Mouse (Mus musculus) bone marrow macrophage, adult 2 months (primary cell): Measurements from ENCODE around the gene Ep300. TPM values are rescaled to one million over a fixed set of nuclear protein-coding genes. Genes with fewer than 3 reads are reported as not detected.
"Not testable (repeated sequence)": the region's sequence is repeated elsewhere in the genome, so short reads cannot be mapped to it uniquely, and the experiment has no call there.

Experiments
- H3K27ac ChIP-seq: 2 replicates; pipeline ENCODE4 v1.5.1; 2012; ENCODE audit warnings: low read depth, low read length; ENCODE audit not compliant: insufficient read depth
- H3K4me1 ChIP-seq: 2 replicates; pipeline ENCODE4 v1.6.1; 2012; ENCODE audit warnings: low read length; ENCODE audit not compliant: control insufficient read depth, insufficient read depth
- H3K4me3 ChIP-seq: 2 replicates; pipeline ENCODE4 v1.5.1; 2012; ENCODE audit warnings: mild to moderate bottlenecking, low read length, moderate library complexity; ENCODE audit not compliant: insufficient read depth
- CTCF ChIP-seq: IDR thresholded peaks from 2 replicates; pipeline ENCODE4 v1.5.1; 2012; ENCODE audit warnings: low read depth, mild to moderate bottlenecking, low read length, moderate library complexity
- POLR2A ChIP-seq: IDR thresholded peaks from 2 replicates; pipeline ENCODE4 v1.6.1; 2012; ENCODE audit warnings: mild to moderate bottlenecking, low read depth, low read length, borderline replicate concordance
- polyA plus RNA-seq: library from polyadenylated mRNA; stranded (reverse); fragments of >200 nt; gene quantifications from 2 replicates; pipeline ENCODE4 v1.2.4, GENCODE M21; 2012; ENCODE audit not compliant: missing spikeins, insufficient read depth, insufficient read length

Ep300 gene
- polyA plus RNA-seq, 1 experiment: 72.9 TPM

DNA sequence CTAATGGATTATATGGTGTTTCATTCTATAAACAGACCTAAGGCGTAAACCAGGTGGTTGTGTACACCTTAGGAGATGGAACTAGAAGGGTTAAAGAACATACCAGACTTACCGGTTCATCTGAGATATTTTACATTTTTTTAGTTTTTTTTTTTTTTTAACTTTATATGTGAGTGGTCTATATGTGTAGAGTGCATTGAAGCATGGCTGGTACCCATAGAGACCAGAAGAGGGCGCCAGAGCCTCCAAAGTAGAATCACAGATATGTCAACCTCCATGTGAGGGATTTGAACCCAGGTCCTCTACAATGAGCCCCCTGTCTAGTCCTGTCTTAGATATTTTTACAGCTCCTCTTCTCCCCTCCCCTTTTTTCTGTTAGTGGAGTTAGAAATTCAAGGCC, 112.7 kb downstream of the Ep300 start:
- H3K4me3 ChIP-seq: no peak overlapping the region
- no peak for TF ChIP-seq POLR2A
- TF ChIP-seq CTCF: no peak
- no peak overlapping the region for H3K27ac ChIP-seq
- H3K4me1 ChIP-seq: 0 out of 2 replicates have a peak, but pooled peaks cover 4% of the 10 kb centered on the region

DNA sequence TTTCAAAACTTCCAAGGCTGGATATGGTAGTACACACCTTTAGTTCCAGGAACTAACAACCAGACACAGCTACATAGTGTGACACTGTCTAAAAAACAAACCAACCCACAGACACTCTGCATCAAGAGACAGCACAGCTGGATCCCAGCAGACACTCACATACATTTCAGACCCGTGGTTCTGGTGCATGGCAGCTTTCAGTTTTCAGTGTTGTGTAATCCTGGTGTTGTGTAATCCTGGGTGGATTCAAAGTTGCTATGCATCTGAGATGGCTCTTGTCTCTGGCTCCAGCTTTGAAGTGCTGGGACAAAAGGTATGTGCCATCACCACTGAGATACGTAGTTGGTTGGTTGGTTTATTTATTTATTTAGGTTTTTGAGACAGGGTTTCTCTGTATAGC, 113.4 kb downstream of the Ep300 start:
- no peak overlapping the region for H3K27ac ChIP-seq
- H3K4me1 ChIP-seq: 0 out of 2 replicates have a peak, but pooled peaks cover 4% of the 10 kb centered on the region
- no peak overlapping the region for H3K4me3 ChIP-seq
- TF ChIP-seq CTCF (no peak), POLR2A (no peak)

DNA sequence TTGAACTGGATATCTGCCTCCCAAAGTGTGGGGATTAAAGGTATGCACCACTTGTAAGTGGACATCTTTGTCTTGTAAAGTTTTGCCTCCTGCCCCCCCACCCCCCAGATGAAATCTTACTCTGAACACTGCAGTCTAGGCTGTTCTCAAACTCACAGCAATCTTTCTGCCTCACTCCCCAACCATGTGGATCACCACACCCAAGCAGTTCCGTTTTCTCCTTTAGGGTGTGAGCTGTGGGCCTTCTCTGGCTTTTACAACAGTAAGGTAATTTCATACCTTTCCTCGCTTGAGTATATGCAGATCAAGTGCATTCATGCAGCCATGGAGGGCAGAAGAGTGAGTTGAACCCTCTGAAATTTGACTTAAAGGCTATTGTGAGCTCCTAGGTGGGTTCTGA, 115.0 kb downstream of the Ep300 start:
- Histone ChIP-seq H3K4me3 (no peak overlapping the region), H3K27ac (no peak overlapping the region), H3K4me1 (no peaks in the 10 kb centered on the region)
- TF ChIP-seq CTCF (no peak), POLR2A (no peak)

DNA sequence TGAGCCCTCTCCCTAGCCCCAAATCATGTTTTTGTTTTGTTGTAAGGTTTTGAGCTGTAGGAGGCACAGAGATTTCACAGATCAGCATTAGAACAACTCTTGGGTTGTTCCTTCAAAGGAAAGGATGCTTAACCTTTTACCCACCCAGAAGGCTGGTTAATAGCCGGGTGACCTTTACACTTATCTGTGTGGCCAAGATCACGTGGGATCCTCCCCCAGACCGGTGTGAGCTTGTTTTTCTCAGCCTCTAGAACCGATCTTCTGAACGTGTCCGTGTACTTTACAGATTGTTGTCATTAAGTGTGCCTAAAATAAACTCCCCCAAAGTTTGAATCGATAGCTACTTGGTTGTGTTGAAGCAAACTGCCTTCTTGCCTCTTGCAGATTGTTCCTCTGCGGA, 115.5 kb downstream of the Ep300 start:
- no peak overlapping the region for H3K4me3 ChIP-seq
- H3K27ac ChIP-seq: no peak overlapping the region
- H3K4me1 ChIP-seq: no peaks in the 10 kb centered on the region
- TF ChIP-seq POLR2A: no peak
- TF ChIP-seq CTCF: no peak

DNA sequence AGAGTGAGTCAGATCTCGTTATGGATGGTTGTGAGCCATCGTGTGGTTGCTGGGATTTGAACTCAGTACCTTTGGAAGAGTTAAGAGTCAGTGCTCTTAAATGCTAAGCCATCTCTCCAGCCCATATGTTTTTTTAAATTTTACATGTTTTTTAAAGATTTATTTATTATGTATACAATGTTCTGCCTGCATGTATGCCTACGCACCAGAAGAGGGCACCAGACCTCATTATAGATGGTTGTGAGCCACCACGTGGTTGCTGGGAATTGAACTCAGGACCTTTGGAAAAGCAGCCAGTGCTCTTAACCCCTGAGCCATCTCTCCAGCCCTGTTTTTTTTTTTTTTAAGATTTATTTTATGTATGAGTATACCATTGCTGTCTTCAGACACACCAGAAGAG, 116.2 kb downstream of the Ep300 start:
- not testable (repeated sequence) for H3K4me1 ChIP-seq, H3K27ac ChIP-seq, H3K4me3 ChIP-seq

Other genes starting within 250 kb of the Ep300 start
- gene Slc25a17, start 224.5 kb upstream of the Ep300 start, polyA plus RNA-seq: 38.0 and 42.7 TPM in 2 replicates
- gene St13, start 185.3 kb upstream of the Ep300 start, polyA plus RNA-seq: 166 and 202 TPM in 2 replicates
- 8.8 and 9.8 TPM in 2 replicates for gene Xpnpep3, start 185.2 kb upstream of the Ep300 start, polyA plus RNA-seq
- gene Dnajb7, start 177.1 kb upstream of the Ep300 start, polyA plus RNA-seq: 0.79 TPM in 1 of 2 replicates, not detected in the other
- 113 and 142 TPM in 2 replicates for gene Rbx1, start 119.1 kb upstream of the Ep300 start, polyA plus RNA-seq
- gene L3mbtl2, start 78.5 kb downstream of the Ep300 start, polyA plus RNA-seq: 7.7 and 11.1 TPM in 2 replicates
- gene Chadl, start 111.9 kb downstream of the Ep300 start, polyA plus RNA-seq: 0.67 TPM in 1 of 2 replicates, not detected in the other
- 13.3 and 13.6 TPM in 2 replicates for gene Zc3h7b, start 159.7 kb downstream of the Ep300 start, polyA plus RNA-seq
- 54.7 and 54.8 TPM in 2 replicates for gene Rangap1, start 160.2 kb downstream of the Ep300 start, polyA plus RNA-seq
- gene Tef, start 217.1 kb downstream of the Ep300 start, polyA plus RNA-seq: 69.3 and 74.1 TPM in 2 replicates